Mouse (Mus musculus) ES-E14 (cell line): ENCODE measurements around the gene Inpp5k.

Experiments
- ZC3H11A ChIP-seq: IDR thresholded peaks from 2 replicates; pipeline ENCODE4 v1.6.1; 2012; ENCODE audit warnings: low read depth, mild to moderate bottlenecking, inconsistent platforms, low read length, borderline replicate concordance
- ZNF384 ChIP-seq: IDR thresholded peaks from 2 replicates; pipeline ENCODE4 v1.6.1; 2012; ENCODE audit warnings: low read depth, low read length, inconsistent platforms

DNA sequence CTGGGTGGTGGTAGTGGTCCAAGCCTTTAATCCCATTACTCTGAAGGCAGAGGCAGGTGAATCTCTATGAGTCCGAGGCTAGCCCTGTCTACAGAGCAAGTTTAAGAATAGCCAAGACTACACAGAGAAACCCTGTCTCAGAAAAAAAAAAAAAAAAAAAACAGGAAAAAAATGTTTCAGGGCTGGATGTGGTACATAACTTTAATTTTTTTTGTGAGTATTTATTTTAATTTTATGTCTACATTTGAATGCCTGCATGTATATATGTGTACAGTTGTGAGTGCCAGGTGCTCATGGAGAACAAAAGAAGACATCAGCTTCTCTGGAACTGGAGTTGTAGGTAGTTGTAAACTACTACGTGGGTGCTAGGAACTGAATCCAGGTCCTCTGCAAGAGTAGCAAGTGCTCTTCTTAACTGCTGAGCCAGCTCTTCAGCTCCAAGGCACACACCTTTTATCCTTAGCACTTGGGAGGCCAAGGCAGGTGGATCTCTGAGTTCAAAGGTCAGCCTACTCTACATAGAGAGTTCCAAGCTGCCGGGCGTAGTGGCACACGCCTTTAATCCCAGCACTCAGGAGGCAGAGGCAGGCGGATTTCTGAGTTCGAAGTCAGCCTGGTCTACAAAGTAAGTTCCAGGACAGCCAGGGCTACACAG, 49.2 kb upstream of the Inpp5k start:
- TF ChIP-seq ZNF384, result peak; percentile 83; the same call in 1 of the 2 replicates
- TF ChIP-seq ZC3H11A, result no peak
